Mouse (Mus musculus): ENCODE measurements at regions not wholly inside any gene's neighbourhood (a gene's known extent, or its start where the extent isn't known, plus 50 kb on each side); places are given as distances from the start of the nearest gene placed in this dataset.

DNA sequence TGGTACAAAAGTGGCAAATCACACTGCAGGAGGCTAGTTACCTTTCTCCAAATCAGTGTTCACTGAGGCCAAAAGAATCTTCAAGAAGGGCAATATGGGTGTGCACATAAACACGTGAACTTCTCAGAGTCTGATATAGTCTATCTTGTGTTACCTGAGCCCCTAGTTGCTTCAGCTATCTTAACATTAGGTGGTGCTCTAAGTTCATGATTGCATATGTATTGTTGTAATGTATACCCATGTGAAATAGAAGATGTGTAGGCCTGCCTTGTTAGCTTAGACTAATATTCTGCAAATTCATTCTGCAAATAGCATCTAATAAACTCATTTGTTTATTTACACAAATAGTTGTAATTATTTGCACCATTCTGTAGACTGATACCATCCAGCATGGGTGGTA lies 764.6 kb downstream of the Basp1 start:
- Histone ChIP-seq H3K9me3 (replicated peaks; ENCODE audit: control insufficient read depth, insufficient read depth, low read length, poor library complexity, severe bottlenecking) (peaks cover 3% of the 10 kb centered on the region), H3K36me3 (ENCODE audit: control insufficient read depth, insufficient read depth, low read length, poor library complexity, severe bottlenecking) (no peaks in the 10 kb centered on the region), H3K9ac (ENCODE audit: low read depth, poor library complexity, severe bottlenecking) (no peak overlapping the region), H3K4me1 (ENCODE audit: control insufficient read depth, insufficient read depth, low read length) (no peaks in the 10 kb centered on the region), H3K27me3 (ENCODE audit: control insufficient read depth, insufficient read depth, low read length, poor library complexity, severe bottlenecking) (no peaks in the 10 kb centered on the region), H3K27ac (ENCODE audit: insufficient read depth, low read length) (no peak overlapping the region), H3K4me3 (ENCODE audit: low read depth, low read length) (no peak overlapping the region)
- TF ChIP-seq POLR2A (IDR thresholded peaks at IDR 0.05; ENCODE audit: insufficient read depth, low read length): no peak
- no peak for TF ChIP-seq EP300 (IDR thresholded peaks at IDR 0.05; ENCODE audit: insufficient read depth, low read depth, low read length)

DNA sequence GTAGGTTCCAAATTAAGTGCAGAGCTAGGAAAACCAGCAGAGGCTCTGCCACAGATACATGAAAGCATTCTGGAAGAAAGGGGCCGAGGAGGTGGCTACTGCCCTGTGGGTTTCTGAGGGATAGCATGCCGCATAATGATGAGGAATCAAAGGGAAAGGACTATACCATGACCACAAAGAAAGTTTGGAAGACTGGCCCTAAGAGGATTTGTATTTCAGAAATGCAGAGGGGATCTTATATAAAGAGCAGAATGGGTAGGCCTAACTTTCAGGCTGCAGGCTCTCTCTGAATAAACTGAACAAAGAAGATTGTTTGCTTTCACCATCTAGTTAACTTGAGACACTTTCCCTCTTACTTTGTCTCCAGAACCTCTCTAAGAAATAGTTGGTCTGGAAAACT lies 777.9 kb downstream of the Basp1 start:
- H3K9ac ChIP-seq (ENCODE audit: low read depth, poor library complexity, severe bottlenecking): no peak overlapping the region
- no peaks in the 10 kb centered on the region for H3K4me1 ChIP-seq (ENCODE audit: control insufficient read depth, insufficient read depth, low read length)
- H3K4me3 ChIP-seq (ENCODE audit: low read depth, low read length): no peak overlapping the region
- no peaks in the 10 kb centered on the region for H3K27me3 ChIP-seq (ENCODE audit: control insufficient read depth, insufficient read depth, low read length, poor library complexity, severe bottlenecking)
- no peaks in the 10 kb centered on the region for H3K36me3 ChIP-seq (ENCODE audit: control insufficient read depth, insufficient read depth, low read length, poor library complexity, severe bottlenecking)
- H3K27ac ChIP-seq (ENCODE audit: insufficient read depth, low read length): no peak overlapping the region
- no peaks in the 10 kb centered on the region for H3K9me3 ChIP-seq (replicated peaks; ENCODE audit: control insufficient read depth, insufficient read depth, low read length, poor library complexity, severe bottlenecking)
- TF ChIP-seq EP300 (IDR thresholded peaks at IDR 0.05; ENCODE audit: insufficient read depth, low read depth, low read length): no peak
- TF ChIP-seq CTCF (IDR thresholded peaks at IDR 0.05; ENCODE audit: low read depth, low read length): no peak
- TF ChIP-seq POLR2A (IDR thresholded peaks at IDR 0.05; ENCODE audit: insufficient read depth, low read length): no peak

DNA sequence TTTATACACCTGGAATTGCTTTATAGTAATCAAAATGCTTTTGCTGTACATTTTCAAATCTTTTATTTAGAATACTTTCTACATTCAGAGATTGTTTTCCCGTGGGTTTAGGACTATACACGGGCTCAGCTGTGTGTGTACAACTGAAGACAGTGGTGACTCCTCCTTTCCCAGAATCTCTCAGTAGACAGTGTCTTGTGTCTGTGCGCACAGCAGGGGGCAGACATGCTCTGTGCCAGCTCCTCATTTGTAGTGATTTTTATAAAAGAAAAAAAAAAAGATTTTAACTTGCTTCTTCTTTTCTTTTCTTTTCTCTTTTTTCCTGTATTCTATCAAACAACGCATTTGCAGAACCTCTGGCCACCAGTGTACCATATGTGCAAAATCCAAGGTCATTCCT lies 817.3 kb downstream of the Basp1 start:
- peak; percentile 49 for TF ChIP-seq CTCF (IDR thresholded peaks at IDR 0.05; ENCODE audit: low read depth, low read length)
- TF ChIP-seq POLR2A (IDR thresholded peaks at IDR 0.05; ENCODE audit: insufficient read depth, low read length): no peak
- H3K9me3 ChIP-seq (replicated peaks; ENCODE audit: control insufficient read depth, insufficient read depth, low read length, poor library complexity, severe bottlenecking): no peaks in the 10 kb centered on the region
- H3K27ac ChIP-seq (ENCODE audit: insufficient read depth, low read length): no peak overlapping the region

DNA sequence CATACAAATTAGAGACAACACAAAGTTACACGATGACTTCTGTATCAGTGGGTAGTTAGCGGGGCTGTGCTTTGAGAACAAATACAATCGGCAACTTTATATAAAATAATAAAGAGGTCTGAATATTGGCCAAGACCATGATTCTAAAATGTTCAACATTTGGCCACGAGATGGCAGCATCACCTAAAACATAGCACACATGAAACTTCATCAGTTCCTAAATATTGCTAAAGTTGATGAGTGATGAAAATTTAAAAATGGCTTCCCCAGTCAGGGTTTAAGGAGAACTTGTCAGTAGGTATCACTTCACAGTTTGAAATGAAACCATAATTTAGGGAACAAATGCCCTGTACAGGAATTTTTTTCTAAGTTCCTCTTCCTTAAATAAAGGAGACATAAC lies 824.6 kb downstream of the Basp1 start:
- H3K27ac ChIP-seq (ENCODE audit: insufficient read depth, low read length): no peak overlapping the region
- TF ChIP-seq POLR2A (IDR thresholded peaks at IDR 0.05; ENCODE audit: insufficient read depth, low read length): no peak
- no peak for TF ChIP-seq CTCF (IDR thresholded peaks at IDR 0.05; ENCODE audit: low read depth, low read length)
- TF ChIP-seq EP300 (IDR thresholded peaks at IDR 0.05; ENCODE audit: insufficient read depth, low read depth, low read length): no peak

More for the DNA sequence above, 817.3 kb downstream of the Basp1 start:
- Histone ChIP-seq H3K4me1 (ENCODE audit: control insufficient read depth, insufficient read depth, low read length) (no peaks in the 10 kb centered on the region), H3K27me3 (ENCODE audit: control insufficient read depth, insufficient read depth, low read length, poor library complexity, severe bottlenecking) (no peaks in the 10 kb centered on the region), H3K9ac (ENCODE audit: low read depth, poor library complexity, severe bottlenecking) (no peak overlapping the region), H3K36me3 (ENCODE audit: control insufficient read depth, insufficient read depth, low read length, poor library complexity, severe bottlenecking) (no peaks in the 10 kb centered on the region), H3K4me3 (ENCODE audit: low read depth, low read length) (no peak overlapping the region)

DNA sequence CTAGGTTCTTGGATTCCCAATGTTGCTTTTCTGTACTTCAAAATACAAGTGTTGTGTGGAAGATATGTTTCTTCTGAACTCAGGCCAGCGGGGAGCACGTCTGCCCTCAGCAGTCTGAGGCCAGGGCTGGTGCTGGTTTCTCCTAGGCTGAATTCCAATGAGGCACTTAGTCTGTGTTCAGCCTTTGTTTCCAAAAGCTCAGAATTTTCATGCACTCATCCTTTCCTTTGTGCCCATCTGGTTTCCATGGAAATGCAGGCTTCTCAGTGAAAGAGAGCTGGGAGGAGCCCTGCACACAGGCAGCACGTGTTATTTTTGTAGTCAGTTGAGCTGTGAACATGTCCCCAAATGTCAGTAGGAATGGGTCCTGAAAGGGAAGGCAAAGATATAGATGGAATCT lies 846.6 kb downstream of the Basp1 start:
- no peak overlapping the region for H3K27ac ChIP-seq (ENCODE audit: insufficient read depth, low read length)
- H3K9me3 ChIP-seq (replicated peaks; ENCODE audit: control insufficient read depth, insufficient read depth, low read length, poor library complexity, severe bottlenecking): no peaks in the 10 kb centered on the region
- H3K36me3 ChIP-seq (ENCODE audit: control insufficient read depth, insufficient read depth, low read length, poor library complexity, severe bottlenecking): no peaks in the 10 kb centered on the region
- no peaks in the 10 kb centered on the region for H3K27me3 ChIP-seq (ENCODE audit: control insufficient read depth, insufficient read depth, low read length, poor library complexity, severe bottlenecking)
- no peaks in the 10 kb centered on the region for H3K4me1 ChIP-seq (ENCODE audit: control insufficient read depth, insufficient read depth, low read length)
- TF ChIP-seq POLR2A (IDR thresholded peaks at IDR 0.05; ENCODE audit: insufficient read depth, low read length) (no peak), EP300 (IDR thresholded peaks at IDR 0.05; ENCODE audit: insufficient read depth, low read depth, low read length) (no peak)
- no peak overlapping the region for H3K4me3 ChIP-seq (ENCODE audit: low read depth, low read length)
- H3K9ac ChIP-seq (ENCODE audit: low read depth, poor library complexity, severe bottlenecking): no peak overlapping the region

More for the DNA sequence above, 824.6 kb downstream of the Basp1 start:
- no peak overlapping the region for H3K4me3 ChIP-seq (ENCODE audit: low read depth, low read length)
- H3K4me1 ChIP-seq (ENCODE audit: control insufficient read depth, insufficient read depth, low read length): no peaks in the 10 kb centered on the region
- H3K36me3 ChIP-seq (ENCODE audit: control insufficient read depth, insufficient read depth, low read length, poor library complexity, severe bottlenecking): no peaks in the 10 kb centered on the region
- no peaks in the 10 kb centered on the region for H3K9me3 ChIP-seq (replicated peaks; ENCODE audit: control insufficient read depth, insufficient read depth, low read length, poor library complexity, severe bottlenecking)
- H3K9ac ChIP-seq (ENCODE audit: low read depth, poor library complexity, severe bottlenecking): no peak overlapping the region
- no peaks in the 10 kb centered on the region for H3K27me3 ChIP-seq (ENCODE audit: control insufficient read depth, insufficient read depth, low read length, poor library complexity, severe bottlenecking)

DNA sequence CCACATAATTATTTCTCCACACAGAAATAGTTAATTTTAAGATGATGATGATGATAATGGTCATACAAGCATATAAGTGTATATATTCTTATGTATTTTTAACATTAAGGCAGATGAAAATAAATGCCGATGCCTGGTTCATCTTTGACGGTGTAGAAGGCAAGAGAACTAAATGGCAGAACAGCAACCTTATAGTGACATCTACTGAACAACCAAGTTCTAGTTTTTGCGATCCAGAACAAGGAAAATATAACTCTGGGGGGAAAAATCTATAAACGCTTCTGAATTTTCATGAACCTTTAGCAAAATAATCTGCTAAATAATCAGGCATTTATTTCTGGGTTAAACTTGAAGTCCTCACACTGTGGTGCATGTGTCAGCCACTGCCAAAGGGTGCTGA lies 856.8 kb downstream of the Basp1 start:
- H3K27ac ChIP-seq (ENCODE audit: insufficient read depth, low read length): no peak overlapping the region
- H3K4me3 ChIP-seq (ENCODE audit: low read depth, low read length): no peak overlapping the region
- TF ChIP-seq POLR2A (IDR thresholded peaks at IDR 0.05; ENCODE audit: insufficient read depth, low read length): no peak
- H3K36me3 ChIP-seq (ENCODE audit: control insufficient read depth, insufficient read depth, low read length, poor library complexity, severe bottlenecking): no peaks in the 10 kb centered on the region
- no peaks in the 10 kb centered on the region for H3K9me3 ChIP-seq (replicated peaks; ENCODE audit: control insufficient read depth, insufficient read depth, low read length, poor library complexity, severe bottlenecking)
- no peak overlapping the region for H3K9ac ChIP-seq (ENCODE audit: low read depth, poor library complexity, severe bottlenecking)
- H3K27me3 ChIP-seq (ENCODE audit: control insufficient read depth, insufficient read depth, low read length, poor library complexity, severe bottlenecking): no peaks in the 10 kb centered on the region
- H3K4me1 ChIP-seq (ENCODE audit: control insufficient read depth, insufficient read depth, low read length): no peaks in the 10 kb centered on the region

Measured in ES-Bruce4 (cell line).